Mouse (Mus musculus): Measurements from ENCODE around the gene Nostrin.
A peak's percentile ranks its signal among the peaks of the same experiment; 100 is the strongest.

GRCm38 (mm10) chr2:69191059-69191458 is 55.5 kb downstream of the Nostrin start:
- TF ChIP-seq CTCF (IDR thresholded peaks at IDR 0.05 in 2 of 3, conservative IDR thresholded peaks at IDR 0.05 in 1 of 3; ENCODE audit: control insufficient read depth in 1 of 3, insufficient read depth in 1 of 3, low read depth in 2 of 3, low read length in 3 of 3, poor library complexity in 1 of 3, severe bottlenecking in 1 of 3) (no peak), POLR2A (IDR thresholded peaks at IDR 0.05; ENCODE audit: control insufficient read depth in 1 of 2, insufficient read depth in 1 of 2, low read depth in 1 of 2, low read length in 2 of 2, poor library complexity in 1 of 2) (no peak), HCFC1 (IDR thresholded peaks at IDR 0.05; ENCODE audit: low read depth, low read length) (no peak), ZNF384 (IDR thresholded peaks at IDR 0.05; ENCODE audit: low read depth, low read length) (no peak), TCF12 (IDR thresholded peaks at IDR 0.05; ENCODE audit: low read depth, low read length) (peak; percentile 31; the same call in 1 of the 2 replicates), ZMIZ1 (IDR thresholded peaks at IDR 0.05; ENCODE audit: low read depth, low read length) (no peak), USF1 (IDR thresholded peaks at IDR 0.05; ENCODE audit: low read depth, low read length) (no peak), CHD2 (IDR thresholded peaks at IDR 0.05; ENCODE audit: low read length) (no peak)
